Mouse (Mus musculus) stomach, postnatal 0 days (tissue): ENCODE data around the gene Pdhb. TPM values are rescaled to one million over a fixed set of nuclear protein-coding genes. Genes with fewer than 3 reads are reported as not detected.

Experiments used
- ATAC-seq: fragments of 200-750 bp; cut with Nextera tagmentation; 2 replicates; pipeline ENCODE4 v1.8.0; 2017; ENCODE audit not compliant: low FRiP score, low TSS enrichment
- DNase-seq: peaks from one replicate; pipeline ENCODE4 v3.0.0-alpha.2; 2016; ENCODE audit warnings: low spot score
- H3K27ac ChIP-seq: fragments of 300-500 bp; sonication (generic); replicated peaks from 2 replicates; pipeline ENCODE4 v1.5.1; 2014; ENCODE audit warnings: mild to moderate bottlenecking, control low read depth
- H3K27me3 ChIP-seq: fragments of 300-500 bp; sonication (generic); 2 replicates; pipeline ENCODE4 v1.6.1; 2014; ENCODE audit warnings: low read length; ENCODE audit not compliant: control insufficient read depth, insufficient read depth
- H3K36me3 ChIP-seq: fragments of 300-500 bp; sonication (generic); 2 replicates; pipeline ENCODE4 v1.6.1; 2014; ENCODE audit warnings: low read length, mixed read lengths; ENCODE audit not compliant: control insufficient read depth, insufficient read depth
- H3K4me1 ChIP-seq: fragments of 300-500 bp; sonication (generic); replicated peaks from 2 replicates; pipeline ENCODE4 v1.6.1; 2014; ENCODE audit warnings: antibody characterized with exemption; ENCODE audit not compliant: control insufficient read depth, insufficient read depth
- H3K4me2 ChIP-seq: fragments of 300-500 bp; sonication (generic); replicated peaks from 2 replicates; pipeline ENCODE4 v1.6.1; 2014; ENCODE audit warnings: low read depth, mild to moderate bottlenecking, control low read depth, moderate library complexity
- H3K4me3 ChIP-seq: fragments of 300-500 bp; sonication (generic); 2 replicates; pipeline ENCODE4 v1.5.1; 2014; ENCODE audit warnings: low read depth, low read length, control low read depth
- H3K9ac ChIP-seq: fragments of 300-500 bp; sonication (generic); 2 replicates; pipeline ENCODE4 v1.6.1; 2014; ENCODE audit warnings: mild to moderate bottlenecking, low read length, control low read depth, mixed read lengths
- H3K9me3 ChIP-seq: fragments of 300-500 bp; sonication (generic); 2 replicates; pipeline ENCODE4 v1.6.1; 2016; ENCODE audit warnings: low read length; ENCODE audit not compliant: control insufficient read depth
- CTCF ChIP-seq: IDR thresholded peaks from 2 replicates; pipeline ENCODE4 v1.5.1; 2016; ENCODE audit warnings: antibody characterized with exemption, low read depth, mild to moderate bottlenecking, moderate library complexity
- EP300 ChIP-seq: optimal IDR thresholded peaks from 2 replicates; pipeline ENCODE3; 2016; ENCODE audit warnings: antibody characterized with exemption
- whole genome bisulfite sequencing: fragments of 180-500 bp; shearing (Covaris S2); extraction: QIAGEN DNeasy Blood & Tissue Kit; methylation state at CpG from one replicate; pipeline ENCODE4 v1.1.7; 2014; 5-methylcytosine and 5-hydroxymethylcytosine counted together
- polyA plus RNA-seq: library from polyadenylated mRNA; unstranded; fragments of >200 nt; fragmentation: Nextera tagmentation; extraction: Ambion mirVana; gene quantifications from 2 replicates; pipeline ENCODE4 v1.2.1, GENCODE M21; 2015

Pdhb gene
- polyA plus RNA-seq, 1 experiment from 2014 or later, result 142 TPM

GRCm38 (mm10) chr14:8146611-8147223 is 26.1 kb downstream of the Pdhb start:
- TF ChIP-seq CTCF (no peak), EP300 (no peak)
- H3K27ac ChIP-seq, result peak overlapping the region; percentile 81
- H3K4me2 ChIP-seq, result no peak overlapping the region
- H3K36me3 ChIP-seq, result peaks cover 4% of the 10 kb centered on the region
- H3K4me1 ChIP-seq, result no peaks in the 10 kb centered on the region
- no peak overlapping the region for H3K4me3 ChIP-seq
- no peaks in the 10 kb centered on the region for H3K9me3 ChIP-seq
- DNase-seq, result peak; percentile 74
- H3K27me3 ChIP-seq, result no peaks in the 10 kb centered on the region
- peak; percentile 96 for ATAC-seq
- 0 out of 2 replicates have a peak overlapping the region, but pooled peaks have one; percentile 2 for H3K9ac ChIP-seq
- WGBS, result 73% methylated on average over 11 of the region's 11 CpGs

GRCm38 (mm10) chr14:8145594-8146558 is 26.9 kb downstream of the Pdhb start:
- ATAC-seq (peak; percentile 48), DNase-seq (peak; percentile 33)
- Histone ChIP-seq H3K27ac (peak overlapping the region; percentile 81), H3K4me1 (no peaks in the 10 kb centered on the region), H3K4me2 (no peak overlapping the region), H3K9me3 (no peaks in the 10 kb centered on the region), H3K4me3 (no peak overlapping the region), H3K9ac (no peak overlapping the region), H3K36me3 (no peaks in the 10 kb centered on the region; the same call in none of the 2 replicates), H3K27me3 (no peaks in the 10 kb centered on the region)
- no peak for TF ChIP-seq CTCF
- no peak for TF ChIP-seq EP300
- 88% methylated on average over 13 of the region's 13 CpGs for WGBS

- TF ChIP-seq CTCF (no peak), EP300 (no peak)
- H3K27ac ChIP-seq, result no peak overlapping the region
- 88% methylated on average over 2 of the region's 2 CpGs for WGBS
- ATAC-seq (no peak), DNase-seq (no peak)
- no peaks in the 10 kb centered on the region for H3K9me3 ChIP-seq
- H3K4me1 ChIP-seq, result no peaks in the 10 kb centered on the region
- no peak overlapping the region for H3K9ac ChIP-seq
- peaks cover 10% of the 10 kb centered on the region for H3K36me3 ChIP-seq
- H3K27me3 ChIP-seq, result no peaks in the 10 kb centered on the region
- H3K4me2 ChIP-seq, result no peak overlapping the region
- H3K4me3 ChIP-seq, result no peak overlapping the region
Observed at GRCm38 (mm10) chr14:8141131-8141530, 31.7 kb downstream of the Pdhb start.

- Histone ChIP-seq H3K9ac (no peak overlapping the region), H3K27me3 (no peaks in the 10 kb centered on the region), H3K4me1 (no peaks in the 10 kb centered on the region), H3K4me3 (no peak overlapping the region), H3K27ac (no peak overlapping the region), H3K4me2 (no peak overlapping the region), H3K9me3 (no peaks in the 10 kb centered on the region), H3K36me3 (peaks cover 10% of the 10 kb centered on the region; the same call in 1 of the 2 replicates)
- no peak for DNase-seq
- ATAC-seq, result no peak
- TF ChIP-seq EP300 (no peak), CTCF (no peak)
- WGBS, result 82% methylated on average over 23 of the region's 23 CpGs
Observed at GRCm38 (mm10) chr14:8139724-8140710, 32.8 kb downstream of the Pdhb start.

GRCm38 (mm10) chr14:8135130-8135529 is 37.7 kb downstream of the Pdhb start:
- WGBS, result 38% methylated on average over 3 of the region's 3 CpGs
- no peaks in the 10 kb centered on the region for H3K9me3 ChIP-seq
- 0 out of 2 replicates have a peak overlapping the region, but pooled peaks have one; percentile 1 for H3K27ac ChIP-seq
- 0 out of 2 replicates have a peak, but pooled peaks cover 7% of the 10 kb centered on the region for H3K36me3 ChIP-seq
- no peak overlapping the region for H3K9ac ChIP-seq
- no peak for TF ChIP-seq CTCF
- TF ChIP-seq EP300, result no peak
- H3K4me3 ChIP-seq, result no peak overlapping the region
- no peak for DNase-seq
- H3K27me3 ChIP-seq, result no peaks in the 10 kb centered on the region
- H3K4me1 ChIP-seq, result no peaks in the 10 kb centered on the region
- ATAC-seq, result peak; percentile 69
- no peak overlapping the region for H3K4me2 ChIP-seq
